Mouse (Mus musculus) midbrain, embryonic 15.5 days (tissue): ENCODE results near the gene Siva1. TPM values are rescaled to one million over a fixed set of nuclear protein-coding genes. Genes with fewer than 3 reads are reported as not detected.

Experiments used
- ATAC-seq: fragments of 200-750 bp; cut with Nextera tagmentation; replicated peaks from 2 replicates; pipeline ENCODE4 v1.8.0; 2017; ENCODE audit warnings: moderate TSS enrichment
- H3K27ac ChIP-seq: fragments of 300-500 bp; sonication (generic); 2 replicates; pipeline ENCODE4 v1.5.1; 2015; ENCODE audit warnings: mild to moderate bottlenecking, inconsistent platforms
- H3K27me3 ChIP-seq: fragments of 300-500 bp; sonication (generic); replicated peaks from 2 replicates; pipeline ENCODE4 v1.6.1; 2015; ENCODE audit warnings: inconsistent platforms
- H3K36me3 ChIP-seq: fragments of 300-500 bp; sonication (generic); replicated peaks from 2 replicates; pipeline ENCODE4 v1.6.1; 2015; ENCODE audit warnings: inconsistent platforms
- H3K4me1 ChIP-seq: fragments of 300-500 bp; sonication (generic); 2 replicates; pipeline ENCODE4 v1.6.1; 2015; ENCODE audit warnings: inconsistent platforms
- H3K4me2 ChIP-seq: fragments of 300-500 bp; sonication (generic); 2 replicates; pipeline ENCODE4 v1.6.1; 2015; ENCODE audit warnings: inconsistent platforms, mild to moderate bottlenecking, moderate library complexity
- H3K4me3 ChIP-seq: fragments of 300-500 bp; sonication (generic); 2 replicates; pipeline ENCODE4 v1.5.1; 2015; ENCODE audit warnings: mild to moderate bottlenecking, inconsistent platforms
- H3K9ac ChIP-seq: fragments of 300-500 bp; sonication (generic); 2 replicates; pipeline ENCODE4 v1.6.1; 2015; ENCODE audit warnings: mild to moderate bottlenecking, inconsistent platforms
- H3K9me3 ChIP-seq: fragments of 300-500 bp; sonication (generic); 2 replicates; pipeline ENCODE4 v1.6.1; 2016; ENCODE audit warnings: inconsistent platforms
- WGBS: fragments of 180-500 bp; shearing (Covaris S2); methylation state at CpG from one replicate; pipeline ENCODE4 v1.1.7; 2015; ENCODE audit warnings: mixed read lengths; 5-methylcytosine and 5-hydroxymethylcytosine counted together
- polyA plus RNA-seq: library from polyadenylated mRNA; unstranded; fragments of >200 nt; fragmentation: Nextera tagmentation; extraction: Ambion mirVana; gene quantifications from 2 replicates; pipeline ENCODE4 v1.2.1, GENCODE M21; 2015

Siva1 gene
- polyA plus RNA-seq, 1 experiment from 2014 or later = 51.2 TPM

- 64% methylated on average over 5 of the region's 5 CpGs for WGBS
- no peak overlapping the region for H3K9ac ChIP-seq
- no peak overlapping the region for H3K4me3 ChIP-seq
- H3K27ac ChIP-seq = peak overlapping the region; percentile 76
- H3K4me1 ChIP-seq = peaks cover 86% of the 10 kb centered on the region
- no peaks in the 10 kb centered on the region for H3K27me3 ChIP-seq
- no peak for ATAC-seq
- no peak overlapping the region for H3K4me2 ChIP-seq
- peaks cover 5% of the 10 kb centered on the region; the same call in 1 of the 2 replicates for H3K36me3 ChIP-seq
- no peaks in the 10 kb centered on the region for H3K9me3 ChIP-seq
These were observed 20.2 kb downstream of the Siva1 start for GRCm38 (mm10) chr12:112664656-112665055.

GRCm38 (mm10) chr12:112665445-112665844 is 21.0 kb downstream of the Siva1 start:
- no peak for ATAC-seq
- H3K9ac ChIP-seq = no peak overlapping the region
- peak overlapping the region; percentile 76 for H3K27ac ChIP-seq
- no peaks in the 10 kb centered on the region for H3K9me3 ChIP-seq
- peaks cover 84% of the 10 kb centered on the region for H3K4me1 ChIP-seq
- H3K27me3 ChIP-seq = no peaks in the 10 kb centered on the region
- peak overlapping the region; percentile 6 for H3K4me2 ChIP-seq
- peaks cover 6% of the 10 kb centered on the region; the same call in 1 of the 2 replicates for H3K36me3 ChIP-seq
- 40% methylated on average over 18 of the region's 18 CpGs for WGBS
- no peak overlapping the region for H3K4me3 ChIP-seq

DNA sequence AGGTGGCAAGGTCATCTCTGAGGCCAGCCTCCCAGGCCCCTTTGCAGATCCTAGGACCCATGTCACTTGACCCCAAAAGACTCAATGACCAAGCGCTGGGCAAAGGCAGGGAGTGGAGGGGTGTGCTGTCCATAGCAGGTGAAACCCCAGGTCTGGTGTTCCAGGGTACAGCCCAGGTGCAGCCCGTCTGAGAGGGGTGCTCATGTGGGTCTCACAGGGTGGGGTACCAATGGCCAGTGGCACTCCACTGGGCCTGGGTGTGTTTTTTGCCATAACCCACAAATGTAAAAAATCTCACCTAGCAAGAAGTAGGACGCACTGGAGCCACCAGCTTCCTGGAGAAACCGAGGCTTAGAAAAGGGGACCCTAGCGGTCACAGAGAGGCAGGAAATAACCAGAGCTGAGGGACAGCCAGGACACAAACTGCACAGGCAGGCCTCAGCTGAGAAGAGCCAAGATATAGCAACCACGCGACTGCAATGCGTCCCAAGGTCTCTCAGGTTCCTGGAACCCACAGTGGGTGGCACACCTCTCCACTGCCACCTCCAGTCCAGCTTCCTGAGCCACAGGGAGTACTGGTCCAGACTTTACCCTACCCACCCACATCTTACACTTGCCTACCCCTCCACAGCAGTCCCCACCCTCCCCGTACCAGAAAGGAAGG is 21.5 kb downstream of the Siva1 start:
- 85% methylated on average over 9 of the region's 9 CpGs for WGBS
- Histone ChIP-seq H3K4me2 (peak overlapping the region; percentile 6; the same call in 1 of the 2 replicates), H3K36me3 (peaks cover 10% of the 10 kb centered on the region; the same call in 1 of the 2 replicates), H3K27ac (peak overlapping the region; percentile 76), H3K9me3 (no peaks in the 10 kb centered on the region), H3K4me3 (no peak overlapping the region), H3K4me1 (peaks cover 83% of the 10 kb centered on the region), H3K9ac (no peak overlapping the region; the same call in 1 of the 2 replicates), H3K27me3 (no peaks in the 10 kb centered on the region)
- ATAC-seq = no peak

- no peak overlapping the region for H3K4me2 ChIP-seq
- 82% methylated on average over 10 of the region's 10 CpGs for WGBS
- no peak overlapping the region for H3K4me3 ChIP-seq
- ATAC-seq = no peak
- peaks cover 83% of the 10 kb centered on the region for H3K4me1 ChIP-seq
- peaks cover 11% of the 10 kb centered on the region; the same call in 1 of the 2 replicates for H3K36me3 ChIP-seq
- no peaks in the 10 kb centered on the region for H3K27me3 ChIP-seq
- no peaks in the 10 kb centered on the region for H3K9me3 ChIP-seq
- H3K9ac ChIP-seq = no peak overlapping the region
- H3K27ac ChIP-seq = 0 out of 2 replicates have a peak overlapping the region, but pooled peaks have one; percentile 14
These were observed 23.3 kb downstream of the Siva1 start for GRCm38 (mm10) chr12:112667619-112668297.

DNA sequence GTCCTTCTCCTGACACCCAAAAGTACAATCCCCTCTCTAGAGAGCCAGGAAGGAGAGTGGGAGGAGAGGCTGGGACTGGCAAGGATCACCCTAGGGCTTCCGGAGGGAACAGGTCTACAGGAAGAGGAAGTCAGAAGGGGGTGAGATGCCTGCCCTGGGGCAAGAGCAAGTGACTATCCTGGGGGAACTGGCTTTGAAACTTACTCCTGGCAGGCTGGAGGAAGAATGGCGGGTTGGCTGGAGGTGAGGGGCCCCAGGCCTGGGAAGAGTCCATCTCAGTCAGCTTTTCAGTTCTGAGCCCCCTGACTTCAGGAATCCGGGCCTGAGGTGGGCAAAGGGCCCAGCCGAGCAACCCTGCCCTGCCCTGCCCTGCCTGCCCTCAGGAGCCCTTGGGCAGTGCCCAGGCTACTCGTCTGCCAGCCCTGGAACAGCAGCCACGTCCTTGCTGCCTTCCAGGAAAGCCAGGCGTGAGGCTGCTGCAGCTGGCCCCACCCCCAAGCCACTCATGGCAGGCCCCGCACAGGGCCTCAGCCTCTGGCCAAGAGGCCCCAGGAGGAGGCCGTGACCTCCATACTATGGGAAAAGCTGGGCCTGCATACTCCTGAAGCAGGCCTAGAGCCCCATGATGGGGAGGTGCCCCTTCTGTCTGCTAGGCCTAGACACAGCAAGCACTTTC is 26.4 kb downstream of the Siva1 start:
- Histone ChIP-seq H3K36me3 (peaks cover 11% of the 10 kb centered on the region; the same call in 1 of the 2 replicates), H3K4me2 (no peak overlapping the region), H3K4me3 (no peak overlapping the region), H3K27ac (no peak overlapping the region), H3K27me3 (no peaks in the 10 kb centered on the region), H3K9me3 (no peaks in the 10 kb centered on the region), H3K9ac (0 out of 2 replicates have a peak overlapping the region, but pooled peaks have one; percentile 18), H3K4me1 (peaks cover 71% of the 10 kb centered on the region)
- no peak for ATAC-seq
- 40% methylated on average over 9 of the region's 9 CpGs for WGBS

- no peaks in the 10 kb centered on the region for H3K27me3 ChIP-seq
- WGBS = 72% methylated on average over 7 of the region's 7 CpGs
- no peak overlapping the region for H3K4me3 ChIP-seq
- peak overlapping the region; percentile 92 for H3K4me2 ChIP-seq
- H3K36me3 ChIP-seq = peaks cover 11% of the 10 kb centered on the region; the same call in 1 of the 2 replicates
- no peak for ATAC-seq
- H3K4me1 ChIP-seq = peaks cover 61% of the 10 kb centered on the region
- H3K9me3 ChIP-seq = no peaks in the 10 kb centered on the region
- no peak overlapping the region for H3K27ac ChIP-seq
- H3K9ac ChIP-seq = no peak overlapping the region
These were observed 27.4 kb downstream of the Siva1 start for GRCm38 (mm10) chr12:112671891-112672290.

DNA sequence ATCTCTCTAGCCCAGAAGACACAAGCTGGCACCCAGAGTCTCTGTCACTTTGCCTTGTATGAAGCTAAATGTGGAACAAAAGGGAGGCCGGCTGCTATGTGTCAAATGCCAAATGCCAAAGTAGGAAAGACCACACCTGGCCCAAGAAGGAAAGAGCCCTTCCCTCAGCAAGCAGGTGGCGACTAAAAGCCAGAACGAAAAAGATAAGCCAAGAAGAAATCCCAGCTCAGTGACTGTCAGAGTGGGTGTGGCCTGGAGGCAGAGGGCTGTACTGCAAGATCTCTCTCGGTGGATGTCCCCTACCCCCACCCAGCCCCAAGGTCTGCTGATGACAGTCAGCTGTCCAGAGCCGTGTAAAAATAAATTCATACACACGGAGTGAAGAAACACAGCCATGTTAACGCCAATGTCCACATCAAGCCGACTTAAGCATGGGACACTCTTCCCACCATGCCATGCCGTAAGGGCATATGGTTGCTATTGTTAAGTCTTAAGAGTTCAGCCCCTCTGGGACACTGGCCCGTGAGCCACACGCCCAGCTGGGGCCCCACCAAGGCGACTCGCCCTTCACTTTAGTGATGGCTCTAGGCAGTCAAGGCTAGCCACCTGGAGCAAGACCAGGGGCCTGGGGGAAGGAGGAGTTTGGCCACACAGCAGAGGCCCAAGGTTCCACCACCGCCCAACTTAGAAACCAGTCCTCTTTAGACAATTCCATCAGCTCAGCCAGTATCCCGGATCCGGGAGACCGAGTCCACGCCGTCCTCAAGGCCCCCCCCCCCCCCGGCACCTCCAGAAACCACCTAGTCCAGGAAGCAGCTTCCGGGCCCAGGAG is 28.5 kb downstream of the Siva1 start:
- 5% methylated on average over 21 of the region's 21 CpGs for WGBS
- Histone ChIP-seq H3K27ac (peak overlapping the region; percentile 94), H3K9me3 (no peaks in the 10 kb centered on the region), H3K4me3 (peak overlapping the region; percentile 96), H3K27me3 (peaks cover 3% of the 10 kb centered on the region), H3K36me3 (peaks cover 11% of the 10 kb centered on the region; the same call in 1 of the 2 replicates), H3K4me2 (peak overlapping the region; percentile 92), H3K9ac (peak overlapping the region; percentile 98), H3K4me1 (peaks cover 55% of the 10 kb centered on the region)
- peak; percentile 41 for ATAC-seq

DNA sequence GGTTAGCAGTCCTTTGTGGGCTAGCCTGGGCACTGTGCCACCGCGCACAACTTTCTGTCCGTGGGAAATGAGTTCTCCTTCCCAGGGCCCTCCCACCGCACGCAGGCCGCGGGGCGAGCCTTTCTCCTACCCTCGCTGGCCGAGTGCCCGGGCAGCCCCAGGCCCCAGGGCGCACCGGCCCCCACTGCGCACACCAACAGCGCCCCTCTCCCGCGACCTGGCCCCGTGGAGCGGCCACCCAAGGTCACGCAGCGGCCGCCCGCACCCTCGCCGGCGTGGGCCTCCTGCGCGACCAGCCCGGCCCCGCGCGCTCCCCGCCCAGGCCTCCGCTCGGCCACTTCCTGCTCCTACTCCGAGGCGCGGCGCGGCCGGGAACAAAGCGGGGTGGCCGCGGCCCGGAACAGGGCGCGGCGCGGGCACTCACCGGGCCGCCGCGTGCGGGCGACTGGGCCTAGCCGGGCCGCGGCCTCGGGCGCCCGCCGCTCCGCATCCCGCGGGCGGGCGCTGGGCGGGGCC is 29.2 kb downstream of the Siva1 start:
- ATAC-seq = peak; percentile 19
- Histone ChIP-seq H3K4me2 (peak overlapping the region; percentile 92), H3K27me3 (peaks cover 10% of the 10 kb centered on the region), H3K27ac (peak overlapping the region; percentile 94), H3K9ac (peak overlapping the region; percentile 98), H3K9me3 (no peaks in the 10 kb centered on the region), H3K4me1 (peaks cover 56% of the 10 kb centered on the region), H3K36me3 (peaks cover 11% of the 10 kb centered on the region; the same call in 1 of the 2 replicates), H3K4me3 (peak overlapping the region; percentile 96)
- WGBS = under 1% methylated on average over 65 of the region's 68 CpGs

- H3K9ac ChIP-seq = peak within 1 kb of the TSS; percentile 98
- ATAC-seq = peak; percentile 18
- peak within 1 kb of the TSS; percentile 94 for H3K27ac ChIP-seq
- peaks cover 59% of the 10 kb centered on the region for H3K4me1 ChIP-seq
- peak within 1 kb of the TSS; percentile 92 for H3K4me2 ChIP-seq
- peaks cover 9% of the 10 kb centered on the region; the same call in 1 of the 2 replicates for H3K36me3 ChIP-seq
- no peaks in the 10 kb centered on the region for H3K9me3 ChIP-seq
- H3K4me3 ChIP-seq = peak within 1 kb of the TSS; percentile 96
- under 1% methylated on average over 57 of the region's 70 CpGs for WGBS
- peaks cover 14% of the 10 kb centered on the region for H3K27me3 ChIP-seq
These were observed 29.9 kb downstream of the Siva1 start, which contains the start of gene Akt1 for GRCm38 (mm10) chr12:112674132-112675011. Akt1 (minus strand) TSS chr12:112674884.

DNA sequence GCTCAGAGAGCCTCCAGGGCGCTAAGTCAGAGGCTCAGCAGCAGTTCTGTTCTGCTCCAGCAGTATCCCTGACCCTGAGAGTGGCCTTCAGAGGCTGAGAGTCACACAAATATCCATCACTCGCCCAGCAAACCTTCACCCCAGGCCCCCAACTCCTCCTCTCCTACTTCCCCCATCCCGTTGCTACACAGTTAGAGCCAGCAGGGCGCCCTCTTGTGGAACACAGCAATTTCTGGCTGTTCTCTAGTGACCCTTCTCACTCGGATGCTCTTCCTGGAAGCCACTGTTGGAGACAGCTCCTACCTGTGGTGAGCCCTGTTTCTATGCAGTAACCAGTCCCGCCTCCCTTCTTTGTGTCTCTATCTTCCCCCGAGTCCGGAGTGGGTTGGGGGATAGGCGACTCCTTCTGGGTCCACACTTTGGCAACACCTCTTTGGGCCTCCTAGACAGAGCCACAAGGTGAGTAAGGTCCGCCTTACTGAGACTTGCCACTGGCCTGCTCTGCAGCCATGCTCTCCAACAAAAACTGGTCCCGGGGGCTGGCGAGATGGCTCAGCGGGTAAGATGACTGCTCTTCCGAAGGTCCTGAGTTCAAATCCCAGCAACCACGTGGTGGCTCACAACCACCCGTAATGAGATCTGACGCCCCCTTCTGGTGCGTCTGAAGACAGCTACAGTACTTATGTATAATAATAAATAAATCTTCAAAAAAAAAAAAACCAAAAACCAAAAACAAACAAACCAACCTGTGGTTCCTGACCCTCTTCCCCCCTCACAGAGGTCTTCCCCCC is 31.0 kb downstream of the Siva1 start:
- H3K9ac ChIP-seq = peak overlapping the region; percentile 98; the same call in 1 of the 2 replicates
- H3K4me3 ChIP-seq = peak overlapping the region; percentile 96
- peak; percentile 28 for ATAC-seq
- H3K27me3 ChIP-seq = peaks cover 25% of the 10 kb centered on the region
- H3K36me3 ChIP-seq = 0 out of 2 replicates have a peak, but pooled peaks cover 5% of the 10 kb centered on the region
- H3K9me3 ChIP-seq = no peaks in the 10 kb centered on the region
- peak overlapping the region; percentile 92 for H3K4me2 ChIP-seq
- WGBS = 17% methylated on average over 18 of the region's 18 CpGs
- peak overlapping the region; percentile 94 for H3K27ac ChIP-seq
- H3K4me1 ChIP-seq = peaks cover 62% of the 10 kb centered on the region
